Mouse (Mus musculus) hindbrain, embryonic 14.5 days (tissue): Measurements from ENCODE around the gene 5330417H12Rik. TPM values are rescaled to one million over a fixed set of nuclear protein-coding genes. Genes with fewer than 3 reads are reported as not detected.

ENCODE experiments used
- ATAC-seq: fragments of 200-750 bp; cut with Nextera tagmentation; 2 replicates; pipeline ENCODE4 v1.8.0; 2017; ENCODE audit warnings: moderate number of reproducible peaks, mild to moderate bottlenecking, moderate TSS enrichment, moderate library complexity; ENCODE audit not compliant: low FRiP score
- DNase-seq: peaks from one replicate; pipeline ENCODE4 v3.0.0-alpha.2; 2015; ENCODE audit warnings: low spot score
- H3K27ac ChIP-seq: fragments of 300-500 bp; sonication (generic); 2 replicates; pipeline ENCODE4 v1.5.1; 2014; ENCODE audit warnings: mild to moderate bottlenecking, moderate library complexity
- H3K27me3 ChIP-seq: fragments of 300-500 bp; sonication (generic); 2 replicates; pipeline ENCODE4 v1.6.1; 2014; ENCODE audit warnings: mild to moderate bottlenecking, low read length, mixed read lengths; ENCODE audit not compliant: control insufficient read depth, insufficient read depth
- H3K36me3 ChIP-seq: fragments of 300-500 bp; sonication (generic); replicated peaks from 2 replicates; pipeline ENCODE4 v1.6.1; 2014; ENCODE audit not compliant: control insufficient read depth, insufficient read depth
- H3K4me1 ChIP-seq: fragments of 300-500 bp; sonication (generic); replicated peaks from 2 replicates; pipeline ENCODE4 v1.6.1; 2014; ENCODE audit warnings: antibody characterized with exemption, low read length, mixed read lengths; ENCODE audit not compliant: control insufficient read depth, insufficient read depth
- H3K4me2 ChIP-seq: fragments of 300-500 bp; sonication (generic); replicated peaks from 2 replicates; pipeline ENCODE4 v1.6.1; 2014; ENCODE audit warnings: mild to moderate bottlenecking, moderate library complexity
- H3K4me3 ChIP-seq: fragments of 300-500 bp; sonication (generic); replicated peaks from 2 replicates; pipeline ENCODE4 v1.5.1; 2014; ENCODE audit warnings: mild to moderate bottlenecking, low read length
- H3K9ac ChIP-seq: fragments of 300-500 bp; sonication (generic); 2 replicates; pipeline ENCODE4 v1.6.1; 2014
- H3K9me3 ChIP-seq: fragments of 300-500 bp; sonication (generic); 2 replicates; pipeline ENCODE4 v1.6.1; 2016; ENCODE audit warnings: low read length; ENCODE audit not compliant: control insufficient read depth
- WGBS: fragments of 180-500 bp; shearing (Covaris S2); extraction: QIAGEN DNeasy Blood & Tissue Kit; methylation state at CpG from one replicate; pipeline ENCODE4 v1.1.7; 2014; 5-methylcytosine and 5-hydroxymethylcytosine counted together
- polyA plus RNA-seq: library from polyadenylated mRNA; unstranded; fragments of >200 nt; fragmentation: Nextera tagmentation; extraction: Ambion mirVana; gene quantifications from 2 replicates; pipeline ENCODE4 v1.2.1, GENCODE M21; 2014

The 5330417H12Rik gene
- polyA plus RNA-seq, 1 experiment from 2014 or later, result not detected

DNA sequence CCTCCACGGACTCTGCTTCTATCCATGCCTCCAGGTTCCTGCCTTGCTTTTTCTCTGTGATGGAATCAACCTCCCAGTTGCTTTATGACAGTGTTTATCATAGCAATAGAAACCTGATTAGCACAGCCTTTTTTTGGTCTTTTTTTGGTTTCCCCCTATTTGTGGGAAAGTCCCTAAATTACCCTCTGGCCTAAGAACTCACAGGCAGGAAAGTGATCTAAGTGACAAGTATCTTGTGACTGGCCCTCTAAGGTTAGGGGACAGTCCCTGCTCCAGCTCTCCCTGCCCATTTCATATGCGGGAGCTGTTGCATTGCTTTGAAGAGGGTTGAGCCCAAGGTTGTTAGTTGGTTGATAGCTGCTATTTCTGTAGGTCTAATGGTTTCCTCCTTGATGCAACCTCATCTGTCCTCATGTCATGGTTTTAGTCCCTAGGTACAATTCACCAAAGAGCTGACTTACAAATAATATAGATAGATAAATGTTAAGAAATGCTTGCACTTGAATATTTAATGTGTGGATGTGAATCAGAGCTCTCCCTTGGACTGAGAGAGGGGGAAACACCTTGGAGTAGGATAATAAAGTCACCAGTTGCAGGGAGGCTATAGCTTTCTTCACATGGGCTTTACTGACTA lies 15.2 kb downstream of the 5330417H12Rik start:
- H3K4me2 ChIP-seq, result no peak overlapping the region
- H3K27ac ChIP-seq, result no peak overlapping the region
- H3K27me3 ChIP-seq, result no peaks in the 10 kb centered on the region
- H3K9ac ChIP-seq, result no peak overlapping the region
- no peaks in the 10 kb centered on the region for H3K4me1 ChIP-seq
- DNase-seq (no peak), ATAC-seq (no peak)
- 90% methylated on average over 2 of the region's 2 CpGs for WGBS
- H3K4me3 ChIP-seq, result no peak overlapping the region
- no peaks in the 10 kb centered on the region for H3K36me3 ChIP-seq
- no peaks in the 10 kb centered on the region for H3K9me3 ChIP-seq

DNA sequence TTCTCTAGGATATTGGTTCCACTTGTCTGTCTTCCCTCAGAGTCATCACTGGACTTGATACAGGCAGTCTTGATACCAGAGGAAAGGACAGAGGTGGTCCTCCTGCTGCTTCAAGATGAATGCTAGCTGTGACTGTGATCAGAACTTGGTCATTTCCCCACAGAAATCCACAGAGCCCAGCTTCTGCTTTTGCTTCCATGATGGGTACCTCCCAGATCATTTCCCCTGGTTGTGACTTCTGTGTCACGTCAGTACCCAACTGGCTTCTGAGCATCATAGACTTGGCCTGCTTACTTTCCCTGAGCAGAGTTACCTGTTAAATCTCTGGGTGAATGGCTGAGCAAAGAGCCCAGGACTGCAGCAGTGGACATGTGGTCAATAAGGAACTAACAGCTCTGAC lies 17.2 kb downstream of the 5330417H12Rik start:
- H3K4me2 ChIP-seq, result no peak overlapping the region
- no peaks in the 10 kb centered on the region for H3K4me1 ChIP-seq
- ATAC-seq, result no peak
- DNase-seq, result no peak
- H3K27me3 ChIP-seq, result no peaks in the 10 kb centered on the region
- H3K27ac ChIP-seq, result no peak overlapping the region
- no peaks in the 10 kb centered on the region for H3K36me3 ChIP-seq
- WGBS, result 100% methylated on average over 1 of the region's 1 CpGs
- H3K9ac ChIP-seq, result no peak overlapping the region
- H3K4me3 ChIP-seq, result no peak overlapping the region
- no peaks in the 10 kb centered on the region for H3K9me3 ChIP-seq

DNA sequence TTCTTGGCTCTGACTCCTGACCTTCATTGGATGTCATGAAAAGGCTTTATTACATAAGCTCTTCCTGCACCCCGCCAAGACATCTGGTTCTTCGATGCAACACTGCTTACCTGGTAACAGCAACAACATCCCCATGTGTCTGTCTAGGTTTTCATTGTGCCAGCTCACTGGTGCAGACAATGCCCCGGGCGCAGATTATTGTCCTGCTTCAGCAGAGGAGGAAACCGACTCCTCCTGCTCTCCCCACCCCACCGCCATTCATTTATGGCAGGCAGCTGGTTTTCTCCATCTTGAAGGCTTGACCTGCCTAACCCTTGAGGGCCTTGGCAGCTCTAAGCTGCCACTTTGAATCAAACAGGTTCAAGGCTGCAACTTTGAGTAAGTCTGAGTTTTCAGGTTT lies 22.0 kb downstream of the 5330417H12Rik start:
- Histone ChIP-seq H3K27ac (no peak overlapping the region), H3K9me3 (no peaks in the 10 kb centered on the region), H3K36me3 (no peaks in the 10 kb centered on the region), H3K4me3 (no peak overlapping the region), H3K9ac (no peak overlapping the region), H3K4me2 (no peak overlapping the region), H3K4me1 (no peaks in the 10 kb centered on the region), H3K27me3 (no peaks in the 10 kb centered on the region)
- DNase-seq (no peak), ATAC-seq (no peak)
- 46% methylated on average over 6 of the region's 6 CpGs for WGBS

DNA sequence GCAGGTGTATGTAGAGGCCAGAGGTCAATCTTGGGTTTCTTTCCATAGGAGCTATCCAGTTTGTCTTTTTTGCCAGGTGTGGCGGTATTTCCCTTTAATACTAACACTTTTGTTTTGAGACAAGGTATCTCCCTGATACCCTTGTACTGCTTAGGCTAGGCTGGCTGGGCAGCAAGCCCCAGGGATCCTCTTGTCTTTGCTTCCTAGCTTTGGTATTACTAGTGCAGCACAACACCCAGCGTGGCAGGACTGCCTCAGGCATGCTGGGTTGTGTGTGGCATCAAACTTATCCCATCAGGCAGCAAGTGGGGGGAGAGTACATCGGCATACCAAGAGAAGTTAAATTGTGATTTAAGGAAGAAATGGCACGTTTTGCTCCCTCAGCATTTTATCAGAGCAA lies 22.5 kb downstream of the 5330417H12Rik start:
- Histone ChIP-seq H3K4me3 (no peak overlapping the region), H3K4me1 (no peaks in the 10 kb centered on the region), H3K36me3 (no peaks in the 10 kb centered on the region), H3K9me3 (no peaks in the 10 kb centered on the region), H3K27ac (no peak overlapping the region), H3K4me2 (no peak overlapping the region), H3K9ac (no peak overlapping the region), H3K27me3 (no peaks in the 10 kb centered on the region)
- DNase-seq (no peak), ATAC-seq (no peak)
- 81% methylated on average over 4 of the region's 4 CpGs for WGBS

DNA sequence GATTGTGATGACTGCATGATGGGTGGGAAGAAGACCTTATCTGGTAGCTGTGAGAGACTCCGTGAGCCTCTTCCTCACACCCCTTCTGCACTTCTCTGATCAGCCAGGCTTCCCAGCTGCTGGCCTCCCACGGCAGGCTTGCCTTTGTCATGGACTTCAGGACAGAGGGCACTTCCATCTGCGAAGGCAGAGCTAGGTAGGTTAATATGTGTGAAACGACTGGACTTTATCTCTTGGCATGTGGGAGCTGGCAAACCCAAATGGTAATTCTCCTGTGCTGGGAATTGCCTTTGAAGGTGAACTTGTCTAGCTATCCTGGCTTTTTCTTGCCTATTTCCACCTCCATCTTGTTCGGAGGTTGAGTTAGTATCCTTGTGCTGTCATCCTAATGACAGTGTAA lies 24.3 kb downstream of the 5330417H12Rik start:
- no peak for DNase-seq
- 74% methylated on average over 5 of the region's 5 CpGs for WGBS
- Histone ChIP-seq H3K27ac (no peak overlapping the region), H3K9me3 (no peaks in the 10 kb centered on the region), H3K4me3 (no peak overlapping the region), H3K4me2 (no peak overlapping the region), H3K9ac (no peak overlapping the region), H3K27me3 (0 out of 2 replicates have a peak, but pooled peaks cover 2% of the 10 kb centered on the region), H3K4me1 (no peaks in the 10 kb centered on the region), H3K36me3 (no peaks in the 10 kb centered on the region)
- ATAC-seq, result no peak

DNA sequence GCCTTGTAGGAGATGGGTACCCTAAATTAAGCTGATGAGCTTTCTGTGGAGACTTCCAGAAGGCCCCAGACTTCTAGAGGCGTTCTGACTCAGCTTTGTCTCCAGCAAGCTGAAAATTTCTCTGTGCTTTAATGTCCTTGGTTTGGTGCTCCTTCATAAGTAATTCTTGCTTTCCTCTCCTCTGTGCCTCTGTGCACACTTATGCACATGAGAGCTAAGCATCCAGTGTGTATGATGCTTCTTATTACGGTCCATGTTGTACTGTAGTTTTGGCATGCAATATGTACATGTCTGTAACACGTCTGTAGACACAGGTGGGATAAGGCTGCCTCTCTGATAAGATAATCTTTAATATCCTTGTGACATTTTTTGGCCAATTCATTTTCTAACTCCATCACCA lies 27.0 kb downstream of the 5330417H12Rik start:
- no peak overlapping the region for H3K4me3 ChIP-seq
- 0 out of 2 replicates have a peak, but pooled peaks cover 6% of the 10 kb centered on the region for H3K27me3 ChIP-seq
- no peak overlapping the region for H3K4me2 ChIP-seq
- H3K9ac ChIP-seq, result no peak overlapping the region
- ATAC-seq (no peak), DNase-seq (no peak)
- no peak overlapping the region for H3K27ac ChIP-seq
- H3K4me1 ChIP-seq, result peaks cover 9% of the 10 kb centered on the region; the same call in 1 of the 2 replicates
- WGBS, result 94% methylated on average over 3 of the region's 3 CpGs
- H3K9me3 ChIP-seq, result no peaks in the 10 kb centered on the region
- no peaks in the 10 kb centered on the region for H3K36me3 ChIP-seq

DNA sequence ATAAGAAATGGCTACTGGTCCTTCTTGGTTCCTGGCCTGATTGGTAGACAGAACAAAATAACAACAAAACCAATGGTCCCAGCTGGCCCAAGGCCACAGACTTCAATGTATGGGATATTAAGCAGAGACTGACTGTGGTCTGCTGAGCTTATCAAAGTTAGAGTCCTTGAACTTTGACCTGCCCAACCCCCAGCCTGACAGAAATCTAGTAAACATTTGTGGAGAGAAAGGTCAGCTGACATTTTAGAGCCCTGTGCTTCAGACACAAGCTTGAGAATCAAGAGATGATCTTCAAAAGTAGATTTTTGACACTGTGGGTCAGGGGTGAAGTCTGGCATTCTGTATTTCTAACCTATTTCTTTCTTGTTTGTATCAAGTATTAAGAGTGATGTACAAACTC lies 28.2 kb downstream of the 5330417H12Rik start:
- no peak overlapping the region for H3K4me3 ChIP-seq
- H3K9me3 ChIP-seq, result no peaks in the 10 kb centered on the region
- ATAC-seq, result no peak
- peaks cover 9% of the 10 kb centered on the region; the same call in 1 of the 2 replicates for H3K4me1 ChIP-seq
- H3K36me3 ChIP-seq, result no peaks in the 10 kb centered on the region
- H3K9ac ChIP-seq, result no peak overlapping the region
- H3K27me3 ChIP-seq, result 0 out of 2 replicates have a peak, but pooled peaks cover 6% of the 10 kb centered on the region
- DNase-seq, result no peak
- H3K27ac ChIP-seq, result no peak overlapping the region
- no peak overlapping the region for H3K4me2 ChIP-seq

DNA sequence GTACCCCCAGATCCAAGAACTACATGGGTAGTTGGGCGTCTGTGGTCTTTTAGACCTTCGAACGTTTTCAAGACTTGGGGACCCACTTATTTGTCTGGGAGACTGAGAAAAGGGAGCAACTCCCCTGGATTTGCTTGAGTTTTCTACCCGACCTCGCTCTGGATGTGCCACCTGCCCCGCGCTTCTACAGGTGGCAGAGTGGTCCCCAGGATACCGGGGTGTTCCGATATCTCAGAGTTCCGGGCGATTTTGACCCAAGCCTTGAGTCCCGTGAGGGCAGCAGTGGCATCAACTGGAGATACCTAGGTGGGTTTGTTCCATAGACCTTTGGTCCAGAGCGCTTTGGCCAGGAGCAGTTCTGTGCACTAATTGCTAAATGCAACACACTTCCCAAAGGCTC lies 29.5 kb downstream of the 5330417H12Rik start:
- WGBS, result 18% methylated on average over 13 of the region's 13 CpGs
- ATAC-seq (no peak; the same call in 1 of the 2 replicates), DNase-seq (no peak)
- no peaks in the 10 kb centered on the region for H3K36me3 ChIP-seq
- H3K4me2 ChIP-seq, result peak overlapping the region; percentile 88
- no peak overlapping the region for H3K27ac ChIP-seq
- peak overlapping the region; percentile 40 for H3K4me3 ChIP-seq
- peak overlapping the region; percentile 63 for H3K9ac ChIP-seq
- peaks cover 9% of the 10 kb centered on the region; the same call in 1 of the 2 replicates for H3K4me1 ChIP-seq
- no peaks in the 10 kb centered on the region for H3K9me3 ChIP-seq
- H3K27me3 ChIP-seq, result 0 out of 2 replicates have a peak, but pooled peaks cover 6% of the 10 kb centered on the region

DNA sequence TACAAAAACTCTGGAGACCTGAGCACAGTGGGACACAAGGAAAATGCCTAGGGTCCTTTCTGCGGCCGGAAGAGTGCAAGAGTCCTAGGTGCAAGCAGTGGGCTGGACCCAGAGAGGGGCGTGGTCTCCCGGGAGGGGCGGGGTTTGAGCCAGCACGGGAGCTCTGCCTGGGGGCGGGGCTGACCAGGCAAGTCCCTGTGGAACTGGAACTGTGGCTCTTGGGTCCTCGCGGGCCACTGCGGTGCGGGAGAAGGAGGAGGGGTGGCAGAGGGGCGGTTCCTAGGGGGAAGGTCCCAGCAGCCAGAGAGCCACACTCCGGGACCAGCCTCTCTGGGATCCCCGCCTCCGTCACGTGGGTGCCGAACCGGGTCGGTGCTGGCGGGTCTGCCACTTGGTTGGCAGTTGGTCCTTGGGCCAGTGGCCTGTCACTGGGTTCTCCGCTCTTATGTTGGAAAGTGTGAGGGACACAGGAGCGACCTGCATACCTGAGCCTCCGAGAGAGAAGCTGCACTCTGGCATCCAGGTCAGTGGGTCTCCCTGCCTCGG lies 30.0 kb downstream of the 5330417H12Rik start, which contains the start of gene Ppfibp2:
TSS of gene Ppfibp2 (plus strand) at position 351 of the 546 bp plus-strand sequence.
- DNase-seq (peak; percentile 65), ATAC-seq (peak; percentile 91)
- Histone ChIP-seq H3K9ac (peak within 1 kb of the TSS; percentile 63), H3K36me3 (no peaks in the 10 kb centered on the region), H3K9me3 (no peaks in the 10 kb centered on the region), H3K27ac (no peak within 1 kb of the TSS), H3K4me2 (peak within 1 kb of the TSS; percentile 88), H3K4me1 (peaks cover 9% of the 10 kb centered on the region; the same call in 1 of the 2 replicates), H3K27me3 (0 out of 2 replicates have a peak, but pooled peaks cover 6% of the 10 kb centered on the region), H3K4me3 (peak within 1 kb of the TSS; percentile 40)
- under 1% methylated on average over 22 of the region's 24 CpGs for WGBS
